Mouse (Mus musculus) heart, adult 2 months (tissue): ENCODE measurements around the gene Afm. TPM values are rescaled to one million over a fixed set of nuclear protein-coding genes. Genes with fewer than 3 reads are reported as not detected.

ENCODE experiments used
- DNase-seq, 2 experiments: peaks; one replicate each; pipeline ENCODE4 v3.0.0; 2021
- H3K27ac ChIP-seq: fragments of 200-600 bp; 2 replicates; pipeline ENCODE4 v1.8.1; 2022
- H3K27me3 ChIP-seq: fragments of 200-500 bp; 2 replicates; pipeline ENCODE4 v1.6.1; 2012; ENCODE audit warnings: mild to moderate bottlenecking, low read length, inconsistent platforms, mixed read lengths; ENCODE audit not compliant: control insufficient read depth, insufficient read depth
- H3K36me3 ChIP-seq: fragments of 200-500 bp; 2 replicates; pipeline ENCODE4 v1.6.1; 2012; ENCODE audit warnings: low read length, inconsistent platforms; ENCODE audit not compliant: control insufficient read depth, insufficient read depth
- H3K4me1 ChIP-seq: fragments of 200-500 bp; 2 replicates; pipeline ENCODE4 v1.6.1; 2011; ENCODE audit warnings: low read length; ENCODE audit not compliant: control insufficient read depth, insufficient read depth
- H3K4me3 ChIP-seq: fragments of 200-600 bp; 2 replicates; pipeline ENCODE4 v1.8.1; 2022
- H3K79me2 ChIP-seq: fragments of 200-500 bp; replicated peaks from 2 replicates; pipeline ENCODE4 v1.6.1; 2012; ENCODE audit warnings: mild to moderate bottlenecking, inconsistent platforms, low read length, moderate library complexity, mixed read lengths; ENCODE audit not compliant: control insufficient read depth, insufficient read depth
- H3K9ac ChIP-seq: fragments of 200-500 bp; 2 replicates; pipeline ENCODE4 v1.6.1; 2012; ENCODE audit warnings: low read depth, mild to moderate bottlenecking, control low read depth, inconsistent platforms, low read length, mixed read lengths
- CTCF ChIP-seq: fragments of 200-600 bp; IDR thresholded peaks from 2 replicates; pipeline ENCODE4 v1.8.1; 2022; ENCODE audit warnings: antibody characterized with exemption, mild to moderate bottlenecking, moderate library complexity
- EP300 ChIP-seq: fragments of 200-500 bp; IDR thresholded peaks from 2 replicates; pipeline ENCODE4 v1.6.1; 2011; ENCODE audit warnings: low read depth, low read length, control low read depth; ENCODE audit not compliant: insufficient read depth
- POLR2A ChIP-seq: fragments of 200-500 bp; IDR thresholded peaks from 2 replicates; pipeline ENCODE4 v1.6.1; 2011; ENCODE audit warnings: mild to moderate bottlenecking, low read depth, low read length, control low read depth; ENCODE audit not compliant: insufficient read depth
- WGBS: fragments of 180-500 bp; shearing (Covaris S2); methylation state at CpG from one replicate; pipeline ENCODE4 v1.1.7; 2018; 5-methylcytosine and 5-hydroxymethylcytosine counted together
- intact Hi-C: fragments of 180-260 bp; cut with DNase I; formaldehyde crosslinking; loops from one replicate; pipeline ENCODE4 v1.15.1; 2025
- polyA plus RNA-seq: library from polyadenylated mRNA; depleted of rRNA; stranded (reverse); fragments of >200 nt; gene quantifications from 2 replicates; pipeline ENCODE4 v1.2.3, GENCODE M21; 2012
- total RNA-seq, 2 experiments: library from RNA; stranded (reverse); gene quantifications; 2 replicates each; pipeline ENCODE4 v1.2.3; 2021

Afm gene
- total and polyA plus RNA-seq, 3 experiments, result not detected

GRCm38 (mm10) chr5:90577751-90578150, 59.0 kb downstream of the Afm start:
- WGBS, result 74% methylated on average over 9 of the region's 9 CpGs
- Histone ChIP-seq H3K27ac (no peak overlapping the region), H3K36me3 (no peaks in the 10 kb centered on the region), H3K9ac (no peak overlapping the region), H3K79me2 (no peaks in the 10 kb centered on the region), H3K27me3 (no peaks in the 10 kb centered on the region), H3K4me1 (no peaks in the 10 kb centered on the region), H3K4me3 (no peak overlapping the region)
- TF ChIP-seq CTCF, result no peak
- TF ChIP-seq POLR2A, result no peak
- TF ChIP-seq EP300, result no peak
- intact Hi-C loops, result no loop called here
- DNase-seq, result no peak

DNA sequence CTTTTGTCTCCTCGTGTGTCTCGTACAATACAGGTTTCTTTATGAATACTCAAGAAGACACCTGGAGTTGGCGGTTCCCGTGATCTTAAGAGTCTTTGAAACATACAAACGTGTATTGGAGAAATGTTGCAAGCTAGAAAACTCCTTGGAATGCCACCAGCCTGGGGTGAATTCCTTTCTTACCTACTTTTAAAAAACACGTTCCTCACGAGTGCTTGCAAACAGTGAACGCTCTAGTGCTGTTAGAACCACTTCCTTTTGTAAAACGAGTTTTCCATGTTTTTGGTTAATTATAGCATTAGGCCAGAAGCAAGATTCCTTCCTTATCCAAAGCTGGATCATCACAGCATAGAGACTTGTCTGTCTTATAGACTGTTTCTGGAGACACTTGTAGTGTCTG, 60.8 kb downstream of the Afm start:
- 79% methylated on average over 9 of the region's 9 CpGs for WGBS
- H3K36me3 ChIP-seq, result no peaks in the 10 kb centered on the region
- H3K4me1 ChIP-seq, result no peaks in the 10 kb centered on the region
- no peak for DNase-seq
- no peak overlapping the region for H3K27ac ChIP-seq
- TF ChIP-seq EP300 (no peak), CTCF (no peak), POLR2A (no peak)
- H3K4me3 ChIP-seq, result no peak overlapping the region
- intact Hi-C loops, result no loop called here
- H3K9ac ChIP-seq, result no peak overlapping the region
- H3K27me3 ChIP-seq, result no peaks in the 10 kb centered on the region
- no peaks in the 10 kb centered on the region for H3K79me2 ChIP-seq

- no peak overlapping the region for H3K27ac ChIP-seq
- H3K27me3 ChIP-seq, result no peaks in the 10 kb centered on the region
- no peak overlapping the region for H3K4me3 ChIP-seq
- DNase-seq, result no peak
- no peaks in the 10 kb centered on the region for H3K36me3 ChIP-seq
- no peaks in the 10 kb centered on the region for H3K79me2 ChIP-seq
- H3K4me1 ChIP-seq, result no peaks in the 10 kb centered on the region
- WGBS, result 87% methylated on average over 6 of the region's 6 CpGs
- intact Hi-C loops, result no loop called here
- no peak for TF ChIP-seq EP300
- no peak for TF ChIP-seq POLR2A
- no peak for TF ChIP-seq CTCF
- H3K9ac ChIP-seq, result no peak overlapping the region
Measured at GRCm38 (mm10) chr5:90582179-90582578, 63.4 kb downstream of the Afm start.

GRCm38 (mm10) chr5:90584799-90585198, 66.1 kb downstream of the Afm start:
- Histone ChIP-seq H3K9ac (no peak overlapping the region), H3K4me3 (no peak overlapping the region), H3K36me3 (no peaks in the 10 kb centered on the region), H3K27me3 (no peaks in the 10 kb centered on the region), H3K27ac (no peak overlapping the region), H3K79me2 (no peaks in the 10 kb centered on the region), H3K4me1 (peaks cover 2% of the 10 kb centered on the region; the same call in 1 of the 2 replicates)
- intact Hi-C loops, result no loop called here
- no peak for TF ChIP-seq CTCF
- TF ChIP-seq POLR2A, result no peak
- TF ChIP-seq EP300, result no peak
- DNase-seq, result no peak
- WGBS, result 76% methylated on average over 7 of the region's 7 CpGs

- Histone ChIP-seq H3K79me2 (no peaks in the 10 kb centered on the region), H3K27me3 (no peaks in the 10 kb centered on the region), H3K9ac (no peak overlapping the region), H3K36me3 (no peaks in the 10 kb centered on the region), H3K27ac (no peak overlapping the region), H3K4me3 (no peak overlapping the region), H3K4me1 (peaks cover 2% of the 10 kb centered on the region; the same call in 1 of the 2 replicates)
- 79% methylated on average over 5 of the region's 5 CpGs for WGBS
- intact Hi-C loops, result no loop called here
- no peak for DNase-seq
- TF ChIP-seq POLR2A (no peak), EP300 (no peak), CTCF (no peak)
Measured at GRCm38 (mm10) chr5:90586511-90586910, 67.8 kb downstream of the Afm start.

DNA sequence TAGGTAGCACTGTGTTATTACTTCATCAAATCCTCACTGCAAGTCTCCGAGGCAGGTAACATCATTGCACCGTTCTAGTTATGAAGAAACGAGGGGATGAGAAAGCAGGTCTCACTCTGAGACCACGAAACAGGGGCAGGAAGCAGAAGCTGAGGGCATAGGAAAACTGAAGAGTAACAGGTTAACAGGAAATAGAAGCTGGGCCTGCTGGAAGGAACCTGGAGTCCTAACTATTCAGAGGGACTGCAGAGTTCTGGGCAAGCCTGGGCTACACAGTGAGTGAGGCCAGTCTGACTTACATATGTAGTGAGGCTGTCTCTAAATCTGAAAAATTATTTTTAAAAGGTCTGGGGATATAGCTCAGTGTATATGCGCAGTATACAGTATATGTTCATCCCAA, 69.4 kb downstream of the Afm start:
- no peak overlapping the region for H3K4me3 ChIP-seq
- no peaks in the 10 kb centered on the region for H3K79me2 ChIP-seq
- intact Hi-C loops, result loop anchor here (2.0 kb wide), 1 partner anchor 385 kb away; no protein-coding TSS in a partner anchor
- DNase-seq, result no peak
- no peak overlapping the region for H3K27ac ChIP-seq
- WGBS, result 87% methylated on average over 5 of the region's 5 CpGs
- H3K4me1 ChIP-seq, result peaks cover 2% of the 10 kb centered on the region; the same call in 1 of the 2 replicates
- TF ChIP-seq CTCF, result no peak
- TF ChIP-seq EP300, result no peak
- TF ChIP-seq POLR2A, result no peak
- no peak overlapping the region for H3K9ac ChIP-seq
- no peaks in the 10 kb centered on the region for H3K27me3 ChIP-seq
- H3K36me3 ChIP-seq, result no peaks in the 10 kb centered on the region
